In genomic region chr14:121104760-121105329, GRCm38 (mm10) we compare ENCODE assay signal across 11 mouse cellular contexts.
DNase-seq lines count a peak whose midpoint lies in the region; ATAC-seq lines count a peak whose summit lies in the region.
"Had no signal": no experiment of that assay in that cellular context is flagged by ENCODE, and none has a peak within 500 bp of the region (broad histone marks: within the 10 kb centered on the region; RNA-seq: fewer than 3 reads in every experiment).

No protein-coding gene starts in this region.

- H3K4me1 ChIP-seq in heart, embryonic 12.5 days (replicated peaks), result peaks cover 89% of the 10 kb centered on the region
- peaks cover 95% of the 10 kb centered on the region for H3K4me1 ChIP-seq in embryonic facial prominence, embryonic 10.5 days
- peaks cover 92% of the 10 kb centered on the region for H3K4me1 ChIP-seq in limb, embryonic 13.5 days

- no peaks in the 10 kb centered on the region for H3K9me3 ChIP-seq in heart, embryonic 12.5 days (replicated peaks)
- H3K9me3 ChIP-seq in embryonic facial prominence, embryonic 10.5 days, result no peaks in the 10 kb centered on the region
- H3K9me3 ChIP-seq in limb, embryonic 13.5 days, result no peaks in the 10 kb centered on the region

- H3K4me3 ChIP-seq in heart, embryonic 12.5 days, result no peak overlapping the region
- H3K4me3 ChIP-seq in embryonic facial prominence, embryonic 10.5 days, result peak overlapping the region; percentile 2; the same call in 1 of the 2 replicates
- H3K4me3 ChIP-seq in limb, embryonic 13.5 days, result no peak overlapping the region

- H3K4me2 ChIP-seq in heart, embryonic 12.5 days, result no peak overlapping the region
- no peak overlapping the region for H3K4me2 ChIP-seq in limb, embryonic 13.5 days (replicated peaks)

- H3K27me3 ChIP-seq in heart, embryonic 12.5 days (replicated peaks), result no peaks in the 10 kb centered on the region
- no peaks in the 10 kb centered on the region for H3K27me3 ChIP-seq in embryonic facial prominence, embryonic 10.5 days (replicated peaks; ENCODE audit: low read depth, poor library complexity, severe bottlenecking)
- no peaks in the 10 kb centered on the region for H3K27me3 ChIP-seq in limb, embryonic 13.5 days

- H3K36me3 ChIP-seq in heart, embryonic 12.5 days, result peaks cover 13% of the 10 kb centered on the region; the same call in 1 of the 2 replicates
- peaks cover 32% of the 10 kb centered on the region for H3K36me3 ChIP-seq in embryonic facial prominence, embryonic 10.5 days (replicated peaks)
- H3K36me3 ChIP-seq in limb, embryonic 13.5 days, result peaks cover 13% of the 10 kb centered on the region

- H3K27ac ChIP-seq in heart, embryonic 12.5 days (ENCODE audit: poor library complexity, severe bottlenecking), result peak overlapping the region; percentile 24; the same call in 1 of the 2 replicates
- H3K27ac ChIP-seq in embryonic facial prominence, embryonic 10.5 days (replicated peaks), result peak overlapping the region; percentile 73
- H3K27ac ChIP-seq in limb, embryonic 13.5 days, result 0 out of 2 replicates have a peak overlapping the region, but pooled peaks have one; percentile 15
- H3K27ac ChIP-seq: macrophage had no signal

- no peak for ATAC-seq in heart, embryonic 12.5 days (ENCODE audit: insufficient number of reproducible peaks, low FRiP score)
- no peak for ATAC-seq in limb, embryonic 13.5 days (ENCODE audit: low FRiP score, low read depth)
- ATAC-seq: CD4-positive, CD25-positive, alpha-beta regulatory T cell, adult 4 months had no signal

- H3K9ac ChIP-seq in heart, embryonic 12.5 days, result 0 out of 2 replicates have a peak overlapping the region, but pooled peaks have one; percentile 3
- H3K9ac ChIP-seq in limb, embryonic 13.5 days, result no peak overlapping the region

- intact Hi-C loops in left cerebral cortex, postnatal 25 days (cut with DNase I), result no loop called here

- no peak for DNase-seq in heart, adult 18-20 months
- peak; percentile 59 for DNase-seq in ES-CJ7 (ENCODE audit: low read depth, low spot score)
- peak; percentile 76 for DNase-seq in embryonic facial prominence, embryonic 10.5 days (ENCODE audit: low spot score)
- no peak for DNase-seq in retina, embryonic 14.5 days (ENCODE audit: low spot score)
- no peak for DNase-seq in spleen, postnatal 10 days (ENCODE audit: low spot score in 2 of 2)
- DNase-seq in left cerebral cortex, postnatal 25 days (ENCODE audit: low spot score in 2 of 2), result no peak
- DNase-seq: right cerebral cortex, adult 18-20 months had no signal

- WGBS in heart, embryonic 12.5 days, result 42% methylated on average over 7 of the region's 7 CpGs
- 46% methylated on average over 7 of the region's 7 CpGs for WGBS in embryonic facial prominence, embryonic 10.5 days
- 23% methylated on average over 7 of the region's 7 CpGs for WGBS in limb, embryonic 13.5 days

Comparison
In these comparisons a context has a peak if more than half of its experiments do, and no peak if none do; other contexts are left out.
1. H3K27ac ChIP-seq: peak in every context shown above with its lines; median percentile 73 in embryonic facial prominence, embryonic 10.5 days; 24 in heart, embryonic 12.5 days; 15 in limb, embryonic 13.5 days.
2. DNase-seq: peak in ES-CJ7 (single experiment) and embryonic facial prominence, embryonic 10.5 days (single experiment); none in heart, adult 18-20 months (0 of 2), retina, embryonic 14.5 days (single experiment), spleen, postnatal 10 days (0 of 2) and left cerebral cortex, postnatal 25 days (0 of 2).